Mouse (Mus musculus) gastrocnemius, adult 8-10 months (tissue): ENCODE results near the gene Sec24b. TPM values are rescaled to one million over a fixed set of nuclear protein-coding genes. Genes with fewer than 3 reads are reported as not detected.

Experiments used
- total RNA-seq, 4 experiments: library from RNA; stranded (reverse); gene quantifications; 2 replicates each; pipeline ENCODE4 v1.2.4; 2022

Gene Sec24b
- total RNA-seq, 4 experiments from 2014 or later = 18.4 to 25.6 (median 21.0) TPM

Other genes starting within 250 kb of the Sec24b start
- gene Rrh, start 239.0 kb downstream of the Sec24b start, total RNA-seq = not detected
- gene Gar1, start 230.2 kb downstream of the Sec24b start, total RNA-seq = 10 to 100 TPM; 13.5 to 24.3 (median 18.7) TPM
- gene Cfi, start 225.7 kb downstream of the Sec24b start, total RNA-seq = not detected
- gene Pla2g12a, start 182.9 kb downstream of the Sec24b start, total RNA-seq = 10 to 100 TPM; 83.7 to 92.7 (median 86.9) TPM
- gene Casp6, start 160.1 kb downstream of the Sec24b start, total RNA-seq = 1 to 10 TPM; 1.7 to 2.7 (median 1.9) TPM
- gene Mcub, start 91.3 kb downstream of the Sec24b start, total RNA-seq = 1 to 10 TPM in 2 of 4 experiments, under 1 TPM in 2; 0.56 to 1.4 (median 0.95) TPM
- gene Col25a1, start 69.9 kb upstream of the Sec24b start, total RNA-seq = under 1 TPM; 0.05 to 0.13 (median 0.11) TPM